Mouse (Mus musculus): Measurements from ENCODE around the gene Tfip11.

Gene Tfip11

GRCm38 (mm10) chr5:112325546-112326445 is at the start of gene Tfip11:
Tfip11 (plus strand) TSS chr5:112326358.
- peak; percentile 98 for DNase-seq

GRCm38 (mm10) chr5:112276907-112277348 is 49.2 kb upstream of the Tfip11 start:
- no peak for DNase-seq

GRCm38 (mm10) chr5:112277906-112278470 is 48.2 kb upstream of the Tfip11 start:
- no peak for DNase-seq

GRCm38 (mm10) chr5:112279181-112280021 is 46.8 kb upstream of the Tfip11 start:
- DNase-seq = peak in 1 of 2 experiments; percentile 2

- DNase-seq = no peak
These were observed 46.0 kb upstream of the Tfip11 start for GRCm38 (mm10) chr5:112280151-112280550.

GRCm38 (mm10) chr5:112280863-112281660 is 45.1 kb upstream of the Tfip11 start:
- peak in 1 of 2 experiments; percentile 7 for DNase-seq

GRCm38 (mm10) chr5:112281676-112282075 is 44.5 kb upstream of the Tfip11 start:
- DNase-seq = no peak

GRCm38 (mm10) chr5:112282123-112282779 is 43.9 kb upstream of the Tfip11 start:
- peak in 1 of 2 experiments; percentile 22 for DNase-seq

- DNase-seq = no peak
These were observed 43.2 kb upstream of the Tfip11 start for GRCm38 (mm10) chr5:112282780-112283482.

- DNase-seq = peak in 1 of 2 experiments; percentile 54
These were observed 42.5 kb upstream of the Tfip11 start for GRCm38 (mm10) chr5:112283543-112284202.

- peak in 1 of 2 experiments; percentile 10 for DNase-seq
These were observed 42.0 kb upstream of the Tfip11 start for GRCm38 (mm10) chr5:112284203-112284582.

GRCm38 (mm10) chr5:112285548-112286085 is 40.5 kb upstream of the Tfip11 start:
- DNase-seq = no peak

GRCm38 (mm10) chr5:112286608-112286983 is 39.6 kb upstream of the Tfip11 start:
- no peak for DNase-seq

- no peak for DNase-seq
These were observed 39.0 kb upstream of the Tfip11 start for GRCm38 (mm10) chr5:112286984-112287641.

GRCm38 (mm10) chr5:112287652-112288051 is 38.5 kb upstream of the Tfip11 start:
- DNase-seq = no peak

- DNase-seq = peak in 1 of 2 experiments; percentile 50
These were observed 37.7 kb upstream of the Tfip11 start for GRCm38 (mm10) chr5:112288193-112289141.

GRCm38 (mm10) chr5:112289236-112289635 is 36.9 kb upstream of the Tfip11 start:
- DNase-seq = peak; percentile 59 to 70

GRCm38 (mm10) chr5:112289819-112290535 is 36.2 kb upstream of the Tfip11 start:
- DNase-seq = no peak
